ENCODE assay signal across 20 mouse cellular contexts in the genomic region with DNA sequence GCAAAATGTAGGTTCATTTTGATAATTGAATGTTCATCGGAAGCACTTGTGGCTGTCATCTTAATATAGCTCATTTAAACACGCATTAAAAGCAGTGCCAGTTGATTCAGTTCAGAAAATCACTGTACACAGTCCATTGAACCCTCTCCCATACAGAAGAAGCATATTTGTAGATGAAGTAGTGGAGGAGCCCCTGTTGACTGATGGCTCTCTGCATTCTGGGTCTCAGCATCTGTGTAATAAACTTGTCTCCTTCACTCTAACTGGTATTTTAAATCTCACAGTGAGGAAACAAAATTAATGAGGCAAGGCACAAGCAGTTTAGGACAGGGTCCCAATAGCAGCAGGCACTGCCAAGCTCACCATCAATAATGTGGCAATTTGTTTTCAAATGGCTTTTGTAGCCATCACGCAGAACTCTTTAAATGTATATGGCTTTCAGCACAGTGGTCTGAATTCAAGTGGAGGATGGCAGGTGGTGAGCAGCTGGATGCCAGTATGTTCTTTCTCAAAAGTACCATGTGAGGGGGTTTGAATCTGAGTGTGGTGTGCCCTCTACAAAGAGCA.
"Had no signal": no experiment of that assay in that cellular context is flagged by ENCODE, and none has a peak within 500 bp of the region (broad histone marks: within the 10 kb centered on the region; RNA-seq: fewer than 3 reads in every experiment).

No protein-coding gene starts in this region.

- H3K4me3 ChIP-seq: kidney, embryonic 15.5 days; limb, embryonic 10.5 days; limb, embryonic 13.5 days; liver, embryonic 12.5 days; liver, embryonic 15.5 days; lung, embryonic 15.5 days; megakaryocyte, embryonic 14.5 days; midbrain, embryonic 10.5 days; midbrain, embryonic 13.5 days; stomach, embryonic 15.5 days had no signal

- H3K27ac ChIP-seq: kidney, embryonic 15.5 days; limb, embryonic 10.5 days; limb, embryonic 13.5 days; liver, embryonic 12.5 days; liver, embryonic 15.5 days; lung, embryonic 15.5 days; midbrain, embryonic 10.5 days; midbrain, embryonic 13.5 days; stomach, embryonic 15.5 days had no signal

- H3K27me3 ChIP-seq: kidney, embryonic 15.5 days; limb, embryonic 13.5 days; liver, embryonic 12.5 days; liver, embryonic 15.5 days; lung, embryonic 15.5 days; megakaryocyte, embryonic 14.5 days; midbrain, embryonic 13.5 days; stomach, embryonic 15.5 days had no signal

- H3K9me3 ChIP-seq: kidney, embryonic 15.5 days; limb, embryonic 10.5 days; limb, embryonic 13.5 days; liver, embryonic 12.5 days; liver, embryonic 15.5 days; lung, embryonic 15.5 days; megakaryocyte, embryonic 14.5 days; midbrain, embryonic 10.5 days; midbrain, embryonic 13.5 days; stomach, embryonic 15.5 days had no signal

- H3K4me1 ChIP-seq: kidney, embryonic 15.5 days; limb, embryonic 10.5 days; limb, embryonic 13.5 days; liver, embryonic 12.5 days; liver, embryonic 15.5 days; lung, embryonic 15.5 days; megakaryocyte, embryonic 14.5 days; midbrain, embryonic 10.5 days; midbrain, embryonic 13.5 days; stomach, embryonic 15.5 days had no signal

- H3K9ac ChIP-seq: kidney, embryonic 15.5 days; limb, embryonic 13.5 days; liver, embryonic 12.5 days; liver, embryonic 15.5 days; lung, embryonic 15.5 days; midbrain, embryonic 13.5 days; stomach, embryonic 15.5 days had no signal

- H3K36me3 ChIP-seq: kidney, embryonic 15.5 days; limb, embryonic 10.5 days; limb, embryonic 13.5 days; liver, embryonic 12.5 days; liver, embryonic 15.5 days; lung, embryonic 15.5 days; midbrain, embryonic 10.5 days; midbrain, embryonic 13.5 days; stomach, embryonic 15.5 days had no signal

- H3K4me2 ChIP-seq: kidney, embryonic 15.5 days; limb, embryonic 13.5 days; liver, embryonic 12.5 days; liver, embryonic 15.5 days; lung, embryonic 15.5 days; midbrain, embryonic 13.5 days; stomach, embryonic 15.5 days had no signal

- ATAC-seq: intestine, postnatal 0 days; liver, embryonic 12.5 days; midbrain, embryonic 13.5 days had no signal

- DNase-seq: kidney, adult 2 months; kidney, postnatal 14 days; kidney, postnatal 4 days; liver; lung, adult 18-20 months; lung, postnatal 10 days; lung, postnatal 36 days; thymus, adult 18-20 months; thymus, postnatal 36 days had no signal
